Mouse (Mus musculus) MN1 (cell line): ENCODE measurements around the gene Alyref2.

Experiments used
- DNase-seq: peaks from one replicate; pipeline ENCODE4 v3.0.0-alpha.2; 2016; ENCODE audit warnings: low spot score

Alyref2 gene

GRCm38 (mm10) chr1:171501016-171501610 lies 2.2 kb upstream of the Alyref2 start:
- DNase-seq, result peak; percentile 10

GRCm38 (mm10) chr1:171501636-171502080 lies 1.6 kb upstream of the Alyref2 start:
- DNase-seq, result peak; percentile 76

GRCm38 (mm10) chr1:171502388-171503249 lies 659 bp upstream of the Alyref2 start:
- DNase-seq, result peak; percentile 94

- peak; percentile 78 for DNase-seq
Measured at GRCm38 (mm10) chr1:171503592-171504291, 464 bp downstream of the Alyref2 start.

GRCm38 (mm10) chr1:171504586-171504985 lies 1.3 kb downstream of the Alyref2 start:
- peak; percentile 8 for DNase-seq

GRCm38 (mm10) chr1:171513234-171513633 lies 10.0 kb downstream of the Alyref2 start:
- DNase-seq, result peak; percentile 5

- DNase-seq, result no peak
Measured at GRCm38 (mm10) chr1:171513760-171514159, 10.5 kb downstream of the Alyref2 start.

- peak; percentile 7 for DNase-seq
Measured at GRCm38 (mm10) chr1:171515039-171515438, 11.8 kb downstream of the Alyref2 start.

- DNase-seq, result peak; percentile 20
Measured at GRCm38 (mm10) chr1:171515557-171515956, 12.3 kb downstream of the Alyref2 start.

GRCm38 (mm10) chr1:171531367-171531766 lies 28.1 kb downstream of the Alyref2 start:
- DNase-seq, result no peak

- DNase-seq, result no peak
Measured at GRCm38 (mm10) chr1:171532830-171533229, 29.6 kb downstream of the Alyref2 start.

- no peak for DNase-seq
Measured at GRCm38 (mm10) chr1:171534557-171534956, 31.3 kb downstream of the Alyref2 start.

- no peak for DNase-seq
Measured at GRCm38 (mm10) chr1:171535194-171535593, 31.9 kb downstream of the Alyref2 start, which contains the start of gene Itln1. Gene Itln1 (minus strand): TSS chr1:171535294.

GRCm38 (mm10) chr1:171540694-171541093 lies 37.4 kb downstream of the Alyref2 start:
- peak; percentile 56 for DNase-seq

GRCm38 (mm10) chr1:171551326-171551725 lies 48.0 kb downstream of the Alyref2 start:
- DNase-seq, result no peak

- DNase-seq, result no peak
Measured at GRCm38 (mm10) chr1:171552230-171552629, 49.0 kb downstream of the Alyref2 start.

- no peak for DNase-seq
Measured at GRCm38 (mm10) chr1:171553359-171554341, 50.4 kb downstream of the Alyref2 start.
